Mouse (Mus musculus): ENCODE results near the gene Mapk8. TPM values are rescaled to one million over a fixed set of nuclear protein-coding genes. Genes with fewer than 3 reads are reported as not detected.
A peak's percentile ranks its signal among the peaks of the same experiment; 100 is the strongest.

The Mapk8 gene
- polyA plus RNA-seq, 1 experiment from 2014 or later: 21.2 TPM

DNA sequence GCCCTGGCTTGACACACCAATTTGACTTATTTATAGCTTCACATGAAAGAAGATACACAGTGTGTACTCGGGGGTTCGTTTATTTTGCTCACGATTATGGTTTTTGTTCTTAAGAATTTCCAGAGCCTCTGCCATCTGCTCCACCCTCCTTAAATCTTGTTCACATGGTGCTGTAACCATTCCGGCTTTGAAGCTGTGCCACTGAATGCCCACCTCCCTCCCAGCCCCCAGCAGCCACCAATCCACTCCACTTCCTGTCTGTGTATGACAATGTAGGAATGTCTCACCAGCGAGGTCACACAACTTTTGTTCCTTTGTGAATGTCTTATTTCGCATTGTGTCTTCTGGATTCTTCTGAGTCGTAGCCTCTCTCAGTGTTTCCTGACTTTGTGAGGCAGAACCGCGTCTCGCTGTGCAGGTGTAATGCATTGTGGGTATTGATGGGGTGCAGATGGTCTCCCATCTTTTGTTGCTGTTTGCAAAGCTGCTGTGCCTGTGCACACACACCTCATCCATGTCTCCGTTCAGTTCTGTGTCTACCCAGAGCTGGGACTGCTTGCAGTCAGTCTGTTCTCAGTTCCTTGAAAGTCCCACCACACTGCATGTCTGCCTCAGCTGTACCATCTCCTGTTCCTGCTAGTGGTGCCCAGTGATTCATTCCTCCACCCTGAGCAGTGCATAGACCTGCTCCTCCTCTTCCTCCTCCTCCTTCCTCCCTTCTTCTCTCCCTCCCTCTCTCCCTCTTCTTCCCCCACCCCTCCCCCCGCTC lies 89.2 kb downstream of the Mapk8 start:
- H3K4me1 ChIP-seq: peaks cover 40% of the 10 kb centered on the region
- no peak overlapping the region for H3K4me3 ChIP-seq
- no peaks in the 10 kb centered on the region for H3K36me3 ChIP-seq (replicated peaks)
- H3K9me3 ChIP-seq: no peaks in the 10 kb centered on the region
- peaks cover 20% of the 10 kb centered on the region for H3K27me3 ChIP-seq (replicated peaks; ENCODE audit: low read depth, poor library complexity, severe bottlenecking)
- WGBS: 80% methylated on average over 12 of the region's 12 CpGs
- no peak overlapping the region for H3K27ac ChIP-seq (replicated peaks)
- DNase-seq (ENCODE audit: low spot score): no peak

- H3K27me3 ChIP-seq (replicated peaks; ENCODE audit: low read depth, poor library complexity, severe bottlenecking): peaks cover 42% of the 10 kb centered on the region
- H3K9me3 ChIP-seq: no peaks in the 10 kb centered on the region
- H3K36me3 ChIP-seq (replicated peaks): no peaks in the 10 kb centered on the region
- DNase-seq (ENCODE audit: low spot score): no peak
- no peak overlapping the region for H3K4me3 ChIP-seq
- WGBS: 89% methylated on average over 5 of the region's 5 CpGs
- H3K4me1 ChIP-seq: peaks cover 27% of the 10 kb centered on the region
- no peak overlapping the region for H3K27ac ChIP-seq (replicated peaks)
Observed at GRCm38 (mm10) chr14:33355276-33355675, 91.7 kb downstream of the Mapk8 start.

GRCm38 (mm10) chr14:33352890-33353289 lies 94.1 kb downstream of the Mapk8 start:
- no peaks in the 10 kb centered on the region for H3K36me3 ChIP-seq (replicated peaks)
- no peak overlapping the region for H3K4me3 ChIP-seq
- 76% methylated on average over 6 of the region's 6 CpGs for WGBS
- H3K27me3 ChIP-seq (replicated peaks; ENCODE audit: low read depth, poor library complexity, severe bottlenecking): peaks cover 65% of the 10 kb centered on the region
- H3K4me1 ChIP-seq: peaks cover 24% of the 10 kb centered on the region
- DNase-seq (ENCODE audit: low spot score): no peak
- H3K27ac ChIP-seq (replicated peaks): no peak overlapping the region
- no peaks in the 10 kb centered on the region for H3K9me3 ChIP-seq

DNA sequence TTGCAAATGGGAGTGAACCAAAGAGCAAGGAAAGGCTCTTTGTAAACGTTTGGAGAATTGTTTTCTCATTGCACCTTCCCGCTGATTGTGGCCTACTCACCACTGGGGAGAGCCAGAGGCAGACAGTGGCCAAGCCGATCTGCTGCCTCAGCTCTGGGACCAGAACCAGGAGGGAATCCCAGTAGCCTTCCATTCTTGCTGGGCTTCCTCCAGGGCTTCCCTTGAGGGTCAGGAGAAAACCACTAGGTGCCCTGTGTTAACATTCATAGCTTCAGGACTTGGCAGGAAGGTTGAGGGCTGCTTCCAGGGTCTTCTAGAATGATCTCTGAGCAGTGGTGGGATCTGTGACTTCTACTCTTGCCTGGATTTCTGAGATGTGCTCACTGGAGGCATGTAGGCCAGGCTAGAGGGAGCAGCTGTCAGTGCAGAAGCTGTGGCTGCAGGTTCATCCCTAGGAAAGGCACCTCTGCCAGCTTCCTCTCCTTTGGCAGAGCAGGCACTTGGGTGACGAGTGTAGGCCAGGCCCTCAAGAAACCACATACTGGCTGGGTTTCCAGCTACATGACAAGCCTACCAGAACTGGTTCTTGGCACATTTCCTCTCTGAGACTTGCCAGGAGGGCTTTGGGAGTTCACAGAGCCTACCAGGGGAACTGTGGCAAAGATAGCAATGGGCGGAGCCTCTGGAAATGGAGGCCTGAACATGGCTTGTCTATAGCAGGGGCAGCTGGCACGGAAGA lies 94.8 kb downstream of the Mapk8 start:
- no peak for DNase-seq (ENCODE audit: low spot score)
- Histone ChIP-seq H3K36me3 (replicated peaks) (no peaks in the 10 kb centered on the region), H3K4me3 (no peak overlapping the region), H3K27me3 (replicated peaks; ENCODE audit: low read depth, poor library complexity, severe bottlenecking) (peaks cover 65% of the 10 kb centered on the region), H3K27ac (replicated peaks) (no peak overlapping the region), H3K9me3 (no peaks in the 10 kb centered on the region), H3K4me1 (peaks cover 20% of the 10 kb centered on the region)
- WGBS: 75% methylated on average over 6 of the region's 6 CpGs

DNA sequence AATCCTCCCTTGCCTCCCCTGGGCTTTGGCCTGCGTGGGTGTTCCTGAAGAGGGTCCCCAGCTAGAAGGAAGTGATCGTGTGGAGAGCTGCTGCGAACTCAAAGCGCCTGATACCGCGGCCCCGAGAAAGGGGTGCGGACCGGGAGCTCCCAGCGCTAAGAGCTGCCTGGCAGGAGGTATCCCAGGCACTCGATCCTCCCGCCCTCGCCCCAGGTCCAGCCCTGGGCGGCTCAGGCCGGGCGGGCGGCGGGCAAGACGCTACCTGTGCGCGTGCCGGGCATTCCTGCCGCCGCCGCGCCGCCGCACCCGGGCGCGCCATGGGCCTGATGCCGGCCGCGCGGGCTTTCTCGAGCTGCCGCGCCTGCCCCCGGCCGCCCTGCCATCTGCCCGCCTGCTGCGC lies 95.9 kb downstream of the Mapk8 start:
- H3K4me3 ChIP-seq: peak overlapping the region; percentile 63
- under 1% methylated on average over 42 of the region's 42 CpGs for WGBS
- peaks cover 65% of the 10 kb centered on the region for H3K27me3 ChIP-seq (replicated peaks; ENCODE audit: low read depth, poor library complexity, severe bottlenecking)
- no peaks in the 10 kb centered on the region for H3K9me3 ChIP-seq
- peak; percentile 63 for DNase-seq (ENCODE audit: low spot score)
- peaks cover 20% of the 10 kb centered on the region for H3K4me1 ChIP-seq
- H3K36me3 ChIP-seq (replicated peaks): no peaks in the 10 kb centered on the region
- H3K27ac ChIP-seq (replicated peaks): peak overlapping the region; percentile 73

DNA sequence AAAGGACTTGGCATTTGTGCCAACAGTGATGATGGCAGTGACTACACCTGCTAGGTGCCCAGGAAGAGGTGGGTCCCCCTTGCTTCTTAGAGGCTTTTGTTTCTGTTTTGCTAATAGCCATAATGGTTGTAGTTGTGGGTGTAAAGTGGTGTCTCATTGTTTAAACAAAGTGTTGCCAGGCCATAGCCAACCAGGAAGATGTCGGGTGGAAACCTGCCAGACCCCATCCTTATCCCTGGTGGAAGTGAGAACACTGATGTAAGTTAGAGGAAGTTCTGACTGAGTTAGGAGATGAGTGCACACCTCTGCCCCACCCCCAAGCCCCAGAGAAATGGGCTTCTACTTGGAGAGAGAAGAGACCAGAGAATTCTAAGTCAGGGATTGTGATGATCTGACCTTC lies 98.8 kb downstream of the Mapk8 start:
- Histone ChIP-seq H3K9me3 (no peaks in the 10 kb centered on the region), H3K4me1 (peaks cover 21% of the 10 kb centered on the region), H3K27ac (replicated peaks) (no peak overlapping the region), H3K27me3 (replicated peaks; ENCODE audit: low read depth, poor library complexity, severe bottlenecking) (peaks cover 52% of the 10 kb centered on the region), H3K4me3 (no peak overlapping the region), H3K36me3 (replicated peaks) (no peaks in the 10 kb centered on the region)
- WGBS: 82% methylated on average over 1 of the region's 1 CpGs
- DNase-seq (ENCODE audit: low spot score): no peak

- Histone ChIP-seq H3K9me3 (no peaks in the 10 kb centered on the region), H3K27ac (replicated peaks) (no peak overlapping the region), H3K4me3 (no peak overlapping the region), H3K27me3 (replicated peaks; ENCODE audit: low read depth, poor library complexity, severe bottlenecking) (peaks cover 48% of the 10 kb centered on the region), H3K36me3 (replicated peaks) (no peaks in the 10 kb centered on the region), H3K4me1 (peaks cover 22% of the 10 kb centered on the region)
- no peak for DNase-seq (ENCODE audit: low spot score)
- WGBS: 68% methylated on average over 4 of the region's 4 CpGs
Observed at GRCm38 (mm10) chr14:33347738-33348137, 99.2 kb downstream of the Mapk8 start.

GRCm38 (mm10) chr14:33346546-33346945 lies 100.4 kb downstream of the Mapk8 start:
- Histone ChIP-seq H3K4me3 (no peak overlapping the region), H3K27me3 (replicated peaks; ENCODE audit: low read depth, poor library complexity, severe bottlenecking) (peaks cover 36% of the 10 kb centered on the region), H3K27ac (replicated peaks) (no peak overlapping the region), H3K36me3 (replicated peaks) (no peaks in the 10 kb centered on the region), H3K9me3 (no peaks in the 10 kb centered on the region), H3K4me1 (peaks cover 23% of the 10 kb centered on the region)
- 79% methylated on average over 6 of the region's 6 CpGs for WGBS
- DNase-seq (ENCODE audit: low spot score): no peak

DNA sequence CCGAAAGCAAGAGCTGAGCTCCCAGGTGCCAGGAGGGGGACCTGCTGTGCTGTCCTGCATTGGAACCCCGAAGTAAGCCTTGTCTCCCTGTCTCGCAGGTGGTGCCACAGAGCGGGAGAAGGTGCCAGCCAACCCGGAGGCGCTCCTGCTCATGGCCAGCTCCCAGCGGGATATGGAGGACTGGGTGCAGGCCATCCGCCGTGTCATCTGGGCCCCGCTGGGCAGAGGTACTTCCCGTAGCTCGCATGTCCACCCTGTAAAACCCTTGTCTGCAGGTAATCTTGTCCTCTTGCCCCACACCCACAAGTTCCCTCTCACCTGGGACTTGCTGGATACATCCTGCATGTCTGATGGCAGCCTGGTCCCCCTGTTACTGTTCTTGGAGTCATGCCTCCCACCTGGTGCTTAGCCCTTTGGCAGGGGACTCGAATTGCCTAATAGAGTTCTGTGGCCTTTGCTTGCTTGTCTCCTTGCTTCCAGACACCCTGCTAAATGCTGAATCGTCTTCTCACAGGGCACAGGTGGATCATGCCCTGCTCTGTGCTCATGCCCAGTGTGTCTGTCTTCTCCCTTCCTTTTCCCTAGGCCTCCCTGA lies 103.7 kb downstream of the Mapk8 start:
- H3K36me3 ChIP-seq (replicated peaks): no peaks in the 10 kb centered on the region

DNA sequence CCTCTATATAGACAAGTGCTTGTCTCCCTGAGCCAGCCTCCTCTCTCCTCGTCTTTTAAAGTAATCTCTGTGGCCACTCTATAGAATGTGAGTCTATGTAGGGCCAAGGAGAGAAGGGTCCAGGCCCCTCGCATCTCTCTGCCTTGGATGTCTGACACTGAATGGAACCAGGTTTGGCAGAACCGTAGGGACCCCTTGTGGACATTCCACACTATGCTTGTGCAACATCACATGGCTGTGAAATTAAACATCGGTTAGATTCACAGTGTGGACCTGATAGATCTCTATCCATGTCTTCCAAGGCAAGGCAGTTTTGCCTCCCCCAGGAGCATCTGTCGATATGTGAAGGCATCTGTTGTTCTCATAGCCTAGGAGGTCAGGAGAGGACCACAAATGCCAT lies 108.3 kb downstream of the Mapk8 start:
- no peaks in the 10 kb centered on the region for H3K27me3 ChIP-seq (replicated peaks; ENCODE audit: low read depth, poor library complexity, severe bottlenecking)
- no peak overlapping the region for H3K4me3 ChIP-seq
- no peaks in the 10 kb centered on the region for H3K9me3 ChIP-seq
- 76% methylated on average over 5 of the region's 5 CpGs for WGBS
- peaks cover 27% of the 10 kb centered on the region for H3K4me1 ChIP-seq
- DNase-seq (ENCODE audit: low spot score): no peak
- H3K27ac ChIP-seq (replicated peaks): no peak overlapping the region
- H3K36me3 ChIP-seq (replicated peaks): no peaks in the 10 kb centered on the region

More for the DNA sequence above, 103.7 kb downstream of the Mapk8 start:
- no peak for DNase-seq (ENCODE audit: low spot score)
- Histone ChIP-seq H3K4me3 (no peak overlapping the region), H3K27me3 (replicated peaks; ENCODE audit: low read depth, poor library complexity, severe bottlenecking) (peaks cover 3% of the 10 kb centered on the region; the same call in 1 of the 2 replicates), H3K4me1 (peaks cover 19% of the 10 kb centered on the region), H3K27ac (replicated peaks) (no peak overlapping the region), H3K9me3 (no peaks in the 10 kb centered on the region)
- 88% methylated on average over 14 of the region's 14 CpGs for WGBS

GRCm38 (mm10) chr14:33335733-33336132 lies 111.2 kb downstream of the Mapk8 start:
- Histone ChIP-seq H3K9me3 (no peaks in the 10 kb centered on the region), H3K27me3 (replicated peaks; ENCODE audit: low read depth, poor library complexity, severe bottlenecking) (0 out of 2 replicates have a peak, but pooled peaks cover 2% of the 10 kb centered on the region), H3K36me3 (replicated peaks) (no peaks in the 10 kb centered on the region), H3K27ac (replicated peaks) (no peak overlapping the region), H3K4me3 (no peak overlapping the region), H3K4me1 (peaks cover 15% of the 10 kb centered on the region)
- DNase-seq (ENCODE audit: low spot score): no peak
- WGBS: 68% methylated on average over 6 of the region's 6 CpGs

DNA sequence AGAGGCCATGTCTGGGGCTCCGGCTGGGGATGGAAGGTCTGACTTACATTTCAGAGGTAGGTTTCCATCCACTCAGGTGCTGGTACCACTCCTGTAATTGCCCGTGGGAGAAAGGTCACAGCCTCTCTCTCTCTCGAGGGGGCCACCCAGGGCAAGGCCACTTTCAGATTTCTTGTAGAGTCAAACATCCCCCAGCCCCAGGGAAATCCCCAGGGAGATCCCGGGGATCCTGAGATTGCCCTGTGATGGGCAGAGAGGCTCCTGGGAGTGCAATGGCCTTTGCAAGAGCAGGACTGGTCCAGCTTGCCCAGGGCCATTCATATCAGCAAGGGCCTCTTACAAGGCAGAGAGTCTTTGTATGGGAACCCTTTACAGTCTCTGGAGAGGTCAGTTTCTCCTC lies 112.6 kb downstream of the Mapk8 start:
- H3K27me3 ChIP-seq (replicated peaks; ENCODE audit: low read depth, poor library complexity, severe bottlenecking): peaks cover 4% of the 10 kb centered on the region; the same call in 1 of the 2 replicates
- H3K4me3 ChIP-seq: no peak overlapping the region
- no peak for DNase-seq (ENCODE audit: low spot score)
- no peaks in the 10 kb centered on the region for H3K36me3 ChIP-seq (replicated peaks)
- H3K4me1 ChIP-seq: peaks cover 10% of the 10 kb centered on the region; the same call in 1 of the 2 replicates
- no peaks in the 10 kb centered on the region for H3K9me3 ChIP-seq
- WGBS: 81% methylated on average over 4 of the region's 4 CpGs
- no peak overlapping the region for H3K27ac ChIP-seq (replicated peaks)
